Mouse (Mus musculus) lung, adult 2 months (tissue): ENCODE data around the gene Usp3.

Experiments used
- CTCF ChIP-seq: fragments of 200-500 bp; IDR thresholded peaks from 2 replicates; pipeline ENCODE4 v1.5.1; 2011; ENCODE audit warnings: mild to moderate bottlenecking, low read length, control low read depth; ENCODE audit not compliant: insufficient read depth
- POLR2A ChIP-seq: fragments of 200-500 bp; IDR thresholded peaks from 2 replicates; pipeline ENCODE4 v1.6.1; 2011; ENCODE audit warnings: low read depth, mild to moderate bottlenecking, control low read depth, low read length, borderline replicate concordance; ENCODE audit errors: extremely low read depth

GRCm38 (mm10) chr9:66620581-66620981 is 27.6 kb upstream of the Usp3 start:
- TF ChIP-seq POLR2A (no peak), CTCF (no peak)
